Mouse (Mus musculus): ENCODE measurements around the gene Naa20. TPM values are rescaled to one million over a fixed set of nuclear protein-coding genes. Genes with fewer than 3 reads are reported as not detected.
A peak's percentile ranks its signal among the peaks of the same experiment; 100 is the strongest.

Gene Naa20
- 27.0 and 32.1 TPM in 2 replicates for polyA plus RNA-seq (2012; rRNA removed)

DNA sequence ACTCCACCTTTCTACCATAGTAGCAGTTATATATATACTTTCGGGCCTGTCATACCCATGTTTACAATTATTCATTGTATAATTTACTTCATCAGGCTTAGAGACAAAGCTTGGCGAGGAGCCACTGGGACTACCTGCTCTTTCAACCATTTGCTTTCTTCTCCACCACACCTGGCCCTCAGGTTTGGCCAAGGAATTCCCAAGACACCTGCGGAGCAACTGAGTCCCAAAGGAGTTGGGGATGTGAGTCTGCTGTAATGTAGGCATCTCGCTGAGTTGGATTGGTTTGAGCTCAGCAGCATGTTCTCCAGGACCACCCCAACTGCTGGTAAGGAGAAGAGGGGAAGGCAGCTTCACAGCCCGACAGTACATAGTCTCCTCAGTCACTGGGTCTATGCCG is at the start of gene Naa20:
Gene Naa20 (plus strand): TSS at position 239 of the 400 bp plus-strand sequence.
- H3K4me1 ChIP-seq (ENCODE audit: control insufficient read depth, insufficient read depth, low read length): peaks cover 3% of the 10 kb centered on the region; the same call in 1 of the 2 replicates
- H3K36me3 ChIP-seq (ENCODE audit: control insufficient read depth, insufficient read depth, low read length): no peaks in the 10 kb centered on the region
- H3K27me3 ChIP-seq (ENCODE audit: control insufficient read depth, insufficient read depth, low read length): no peaks in the 10 kb centered on the region
- TF ChIP-seq POLR2A (IDR thresholded peaks at IDR 0.05; ENCODE audit: control insufficient read depth, low read depth, low read length): no peak
- H3K27ac ChIP-seq (ENCODE audit: control insufficient read depth, insufficient read depth, low read depth, low read length): peak within 1 kb of the TSS; percentile 86
- peak within 1 kb of the TSS; percentile 92 for H3K4me3 ChIP-seq (ENCODE audit: control insufficient read depth, low read depth, low read length)

GRCm38 (mm10) chr2:145855831-145856230 is 46.1 kb upstream of the Naa20 start:
- TF ChIP-seq CTCF (IDR thresholded peaks at IDR 0.05; ENCODE audit: control insufficient read depth, insufficient read depth, insufficient replicate concordance, low read depth, low read length) (no peak), POLR2A (IDR thresholded peaks at IDR 0.05; ENCODE audit: control insufficient read depth, low read depth, low read length) (no peak)
- Histone ChIP-seq H3K36me3 (ENCODE audit: control insufficient read depth, insufficient read depth, low read length) (no peaks in the 10 kb centered on the region), H3K27me3 (ENCODE audit: control insufficient read depth, insufficient read depth, low read length) (no peaks in the 10 kb centered on the region), H3K27ac (ENCODE audit: control insufficient read depth, insufficient read depth, low read depth, low read length) (no peak overlapping the region), H3K4me1 (ENCODE audit: control insufficient read depth, insufficient read depth, low read length) (peaks cover 7% of the 10 kb centered on the region), H3K4me3 (ENCODE audit: control insufficient read depth, low read depth, low read length) (no peak overlapping the region)

- H3K36me3 ChIP-seq (ENCODE audit: control insufficient read depth, insufficient read depth, low read length): no peaks in the 10 kb centered on the region
- H3K4me1 ChIP-seq (ENCODE audit: control insufficient read depth, insufficient read depth, low read length): peaks cover 7% of the 10 kb centered on the region
- H3K27ac ChIP-seq (ENCODE audit: control insufficient read depth, insufficient read depth, low read depth, low read length): no peak overlapping the region
These were observed 44.0 kb upstream of the Naa20 start for GRCm38 (mm10) chr2:145857864-145858263.

DNA sequence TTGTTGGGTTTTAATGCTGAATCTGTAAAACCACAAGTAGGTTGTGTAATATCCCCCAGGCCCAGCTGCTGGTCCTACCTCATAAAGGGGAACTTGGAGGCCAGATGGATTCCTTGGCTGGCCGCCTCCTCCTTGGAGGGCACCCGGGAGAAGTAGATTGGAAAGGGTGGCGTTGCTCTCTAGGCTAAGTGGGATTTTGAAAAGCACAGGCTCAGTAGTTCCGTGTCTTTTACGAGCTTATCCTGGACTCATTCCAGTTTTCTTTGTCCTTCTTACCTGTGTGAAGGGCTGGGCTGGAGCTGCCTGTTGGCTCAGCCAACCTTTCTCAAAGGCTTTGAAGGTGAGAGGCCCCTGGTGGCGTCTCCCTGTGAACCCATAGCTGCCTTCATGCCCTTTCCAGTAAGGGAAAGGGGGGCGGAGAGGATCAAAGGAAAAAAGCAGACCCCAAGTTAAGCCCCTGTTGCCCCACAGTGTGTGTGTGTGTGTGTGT is 42.4 kb upstream of the Naa20 start:
- H3K4me1 ChIP-seq (ENCODE audit: control insufficient read depth, insufficient read depth, low read length): peaks cover 7% of the 10 kb centered on the region
- no peaks in the 10 kb centered on the region for H3K36me3 ChIP-seq (ENCODE audit: control insufficient read depth, insufficient read depth, low read length)
- TF ChIP-seq POLR2A (IDR thresholded peaks at IDR 0.05; ENCODE audit: control insufficient read depth, low read depth, low read length) (no peak), CTCF (IDR thresholded peaks at IDR 0.05; ENCODE audit: control insufficient read depth, insufficient read depth, insufficient replicate concordance, low read depth, low read length) (no peak)
- H3K27me3 ChIP-seq (ENCODE audit: control insufficient read depth, insufficient read depth, low read length): no peaks in the 10 kb centered on the region
- peak overlapping the region; percentile 58 for H3K27ac ChIP-seq (ENCODE audit: control insufficient read depth, insufficient read depth, low read depth, low read length)
- H3K4me3 ChIP-seq (ENCODE audit: control insufficient read depth, low read depth, low read length): no peak overlapping the region

More at GRCm38 (mm10) chr2:145857864-145858263, 44.0 kb upstream of the Naa20 start:
- Histone ChIP-seq H3K27me3 (ENCODE audit: control insufficient read depth, insufficient read depth, low read length) (no peaks in the 10 kb centered on the region), H3K4me3 (ENCODE audit: control insufficient read depth, low read depth, low read length) (no peak overlapping the region)
- TF ChIP-seq CTCF (IDR thresholded peaks at IDR 0.05; ENCODE audit: control insufficient read depth, insufficient read depth, insufficient replicate concordance, low read depth, low read length) (no peak), POLR2A (IDR thresholded peaks at IDR 0.05; ENCODE audit: control insufficient read depth, low read depth, low read length) (no peak)

- Histone ChIP-seq H3K27ac (ENCODE audit: control insufficient read depth, insufficient read depth, low read depth, low read length) (peak overlapping the region; percentile 85), H3K4me1 (ENCODE audit: control insufficient read depth, insufficient read depth, low read length) (peaks cover 7% of the 10 kb centered on the region)
These were observed 41.7 kb upstream of the Naa20 start for GRCm38 (mm10) chr2:145859932-145860801.

DNA sequence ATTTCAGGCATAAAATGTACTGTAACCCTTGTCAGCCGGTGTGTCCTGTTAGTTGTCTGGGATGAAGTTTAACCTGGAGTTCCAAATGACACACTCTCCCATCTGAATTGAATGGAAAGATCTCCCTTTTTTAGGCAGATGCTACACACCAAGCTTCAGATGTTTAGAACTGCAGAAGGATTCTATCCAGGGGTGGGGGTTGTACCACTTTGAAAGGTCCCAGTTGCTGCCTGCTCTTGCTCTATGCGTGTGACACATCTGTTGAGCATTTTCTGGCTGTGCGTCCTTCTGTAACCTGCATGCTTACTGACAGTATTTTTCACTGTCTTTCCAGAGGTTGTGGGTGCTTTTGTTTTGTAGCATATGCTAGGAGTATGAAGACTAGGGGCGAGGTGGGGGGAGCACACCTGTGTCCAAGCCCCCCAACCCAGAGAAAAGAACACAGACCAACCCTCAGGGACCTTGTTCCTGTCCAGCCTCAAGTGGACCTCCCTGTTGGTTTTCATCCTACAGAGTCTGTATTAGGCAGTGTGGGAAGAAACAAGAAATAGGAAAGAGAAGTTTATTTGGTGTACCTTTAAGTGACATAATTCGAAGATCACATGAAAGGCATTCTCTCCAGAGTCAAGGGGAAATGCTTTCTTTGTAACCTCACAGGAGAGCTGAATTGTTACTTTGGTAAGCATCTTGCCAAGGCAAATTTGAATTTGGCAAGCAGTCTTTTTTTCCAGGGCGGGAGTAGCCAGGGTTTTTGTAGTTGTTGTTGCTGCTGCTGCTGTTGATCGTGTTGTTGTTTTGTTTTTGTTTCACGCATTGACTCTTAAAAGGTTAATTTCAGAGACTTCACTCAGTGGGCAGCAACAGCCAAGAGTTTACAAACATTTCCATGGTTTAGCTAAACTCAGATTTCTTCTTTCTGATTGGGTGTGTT is 40.4 kb upstream of the Naa20 start:
- no peaks in the 10 kb centered on the region for H3K27me3 ChIP-seq (ENCODE audit: control insufficient read depth, insufficient read depth, low read length)
- no peaks in the 10 kb centered on the region for H3K36me3 ChIP-seq (ENCODE audit: control insufficient read depth, insufficient read depth, low read length)
- TF ChIP-seq POLR2A (IDR thresholded peaks at IDR 0.05; ENCODE audit: control insufficient read depth, low read depth, low read length) (no peak), CTCF (IDR thresholded peaks at IDR 0.05; ENCODE audit: control insufficient read depth, insufficient read depth, insufficient replicate concordance, low read depth, low read length) (no peak)
- peak overlapping the region; percentile 85 for H3K27ac ChIP-seq (ENCODE audit: control insufficient read depth, insufficient read depth, low read depth, low read length)
- peak overlapping the region; percentile 47 for H3K4me3 ChIP-seq (ENCODE audit: control insufficient read depth, low read depth, low read length)
- H3K4me1 ChIP-seq (ENCODE audit: control insufficient read depth, insufficient read depth, low read length): peaks cover 7% of the 10 kb centered on the region

More at GRCm38 (mm10) chr2:145859932-145860801, 41.7 kb upstream of the Naa20 start:
- Histone ChIP-seq H3K36me3 (ENCODE audit: control insufficient read depth, insufficient read depth, low read length) (no peaks in the 10 kb centered on the region), H3K27me3 (ENCODE audit: control insufficient read depth, insufficient read depth, low read length) (no peaks in the 10 kb centered on the region), H3K4me3 (ENCODE audit: control insufficient read depth, low read depth, low read length) (peak overlapping the region; percentile 47)
- TF ChIP-seq POLR2A (IDR thresholded peaks at IDR 0.05; ENCODE audit: control insufficient read depth, low read depth, low read length) (no peak), CTCF (IDR thresholded peaks at IDR 0.05; ENCODE audit: control insufficient read depth, insufficient read depth, insufficient replicate concordance, low read depth, low read length) (no peak)
